Mouse (Mus musculus) cerebellum, postnatal 25 days (tissue): Measurements from ENCODE around the gene Rgs11.
"Not testable (repeated sequence)": the region's sequence is repeated elsewhere in the genome, so short reads cannot be mapped to it uniquely, and the experiment has no call there.

ENCODE experiments used
- DNase-seq, 2 experiments: peaks; one replicate each; pipeline ENCODE4 v3.0.0; 2021; ENCODE audit warnings: mixed read lengths in 2 of 2

The Rgs11 gene

GRCm38 (mm10) chr17:26202737-26203136, at the start of gene Rgs11:
Gene Rgs11, plus strand, starts transcription at chr17:26202951.
- DNase-seq: peak; percentile 55 to 69

GRCm38 (mm10) chr17:26162736-26163135, 40.0 kb upstream of the Rgs11 start:
- DNase-seq: no peak

- no peak for DNase-seq
These were observed 34.7 kb upstream of the Rgs11 start for GRCm38 (mm10) chr17:26168039-26168438.

- not testable (repeated sequence) for DNase-seq
These were observed 27.5 kb upstream of the Rgs11 start for GRCm38 (mm10) chr17:26175248-26175647.

GRCm38 (mm10) chr17:26178611-26179010, 24.1 kb upstream of the Rgs11 start:
- DNase-seq: no peak

- DNase-seq: no peak
These were observed 21.6 kb upstream of the Rgs11 start for GRCm38 (mm10) chr17:26181179-26181578.

- DNase-seq: peak; percentile 65 to 75
These were observed 15.2 kb upstream of the Rgs11 start for GRCm38 (mm10) chr17:26187592-26187991.

- no peak for DNase-seq
These were observed 14.5 kb upstream of the Rgs11 start for GRCm38 (mm10) chr17:26188091-26188805.

GRCm38 (mm10) chr17:26191486-26191885, 11.3 kb upstream of the Rgs11 start:
- not testable (repeated sequence) for DNase-seq

GRCm38 (mm10) chr17:26192481-26193190, 10.1 kb upstream of the Rgs11 start:
- no peak for DNase-seq

GRCm38 (mm10) chr17:26198892-26199291, 3.9 kb upstream of the Rgs11 start, which contains the start of gene Pdia2:
Gene Pdia2, minus strand, starts transcription at chr17:26199087.
- no peak for DNase-seq

GRCm38 (mm10) chr17:26200831-26201705, 1.7 kb upstream of the Rgs11 start:
- DNase-seq: peak; percentile 35 to 52

- no peak for DNase-seq
These were observed 753 bp upstream of the Rgs11 start for GRCm38 (mm10) chr17:26201998-26202397.

GRCm38 (mm10) chr17:26203321-26203811, 615 bp downstream of the Rgs11 start:
- DNase-seq: peak; percentile 44 to 53

GRCm38 (mm10) chr17:26204766-26205165, 2.0 kb downstream of the Rgs11 start:
- no peak for DNase-seq

GRCm38 (mm10) chr17:26206392-26206791, 3.6 kb downstream of the Rgs11 start:
- DNase-seq: no peak

GRCm38 (mm10) chr17:26207686-26208085, 4.9 kb downstream of the Rgs11 start, which contains the start of gene Arhgdig:
Gene Arhgdig, minus strand, starts transcription at chr17:26207786.
- no peak for DNase-seq

- DNase-seq: no peak
These were observed 9.5 kb downstream of the Rgs11 start for GRCm38 (mm10) chr17:26212241-26212640.

- DNase-seq: no peak
These were observed 9.9 kb downstream of the Rgs11 start for GRCm38 (mm10) chr17:26212681-26213080.

- DNase-seq: no peak
These were observed 18.8 kb downstream of the Rgs11 start for GRCm38 (mm10) chr17:26221508-26221907.

- no peak for DNase-seq
These were observed 22.4 kb downstream of the Rgs11 start for GRCm38 (mm10) chr17:26225150-26225549.

GRCm38 (mm10) chr17:26229776-26230175, 27.0 kb downstream of the Rgs11 start:
- DNase-seq: no peak

- DNase-seq: no peak
These were observed 28.4 kb downstream of the Rgs11 start for GRCm38 (mm10) chr17:26231156-26231555.
